Mouse (Mus musculus) liver, embryonic 13.5 days (tissue): ENCODE data around the gene Mdm2. TPM values are rescaled to one million over a fixed set of nuclear protein-coding genes. Genes with fewer than 3 reads are reported as not detected.

ENCODE experiments used
- ATAC-seq: fragments of 200-750 bp; cut with Nextera tagmentation; 2 replicates; pipeline ENCODE4 v1.8.0; 2017; ENCODE audit warnings: low read depth, mild to moderate bottlenecking, moderate number of reproducible peaks, moderate library complexity
- DNase-seq: peaks from one replicate; pipeline ENCODE4 v3.0.0; 2022
- H3K27ac ChIP-seq: fragments of 300-500 bp; sonication (generic); 2 replicates; pipeline ENCODE4 v1.5.1; 2015; ENCODE audit warnings: moderate library complexity, mild to moderate bottlenecking, inconsistent platforms
- H3K27me3 ChIP-seq: fragments of 300-500 bp; sonication (generic); 2 replicates; pipeline ENCODE4 v1.6.1; 2015; ENCODE audit warnings: mild to moderate bottlenecking, inconsistent platforms
- H3K36me3 ChIP-seq: fragments of 300-500 bp; sonication (generic); 2 replicates; pipeline ENCODE4 v1.6.1; 2015; ENCODE audit warnings: mild to moderate bottlenecking, inconsistent platforms
- H3K4me1 ChIP-seq: fragments of 300-500 bp; sonication (generic); replicated peaks from 2 replicates; pipeline ENCODE4 v1.6.1; 2015; ENCODE audit warnings: inconsistent platforms
- H3K4me2 ChIP-seq: fragments of 300-500 bp; sonication (generic); 2 replicates; pipeline ENCODE4 v1.6.1; 2015; ENCODE audit warnings: inconsistent platforms, mild to moderate bottlenecking, moderate library complexity
- H3K4me3 ChIP-seq: fragments of 300-500 bp; sonication (generic); replicated peaks from 2 replicates; pipeline ENCODE4 v1.5.1; 2015; ENCODE audit warnings: mild to moderate bottlenecking, inconsistent platforms
- H3K9ac ChIP-seq: fragments of 300-500 bp; sonication (generic); 2 replicates; pipeline ENCODE4 v1.6.1; 2015; ENCODE audit warnings: mild to moderate bottlenecking, inconsistent platforms
- H3K9me3 ChIP-seq: fragments of 300-500 bp; sonication (generic); replicated peaks from 2 replicates; pipeline ENCODE4 v1.6.1; 2016; ENCODE audit warnings: inconsistent platforms
- WGBS: fragments of 180-500 bp; shearing (Covaris S2); methylation state at CpG from one replicate; pipeline ENCODE4 v1.1.7; 2015; ENCODE audit not compliant: insufficient replicate concordance; 5-methylcytosine and 5-hydroxymethylcytosine counted together
- polyA plus RNA-seq: library from polyadenylated mRNA; unstranded; fragments of >200 nt; fragmentation: Nextera tagmentation; extraction: Ambion mirVana; gene quantifications from 2 replicates; pipeline ENCODE4 v1.2.1, GENCODE M21; 2015

Gene Mdm2
- polyA plus RNA-seq, 1 experiment from 2014 or later, result 16.3 TPM

GRCm38 (mm10) chr10:117730637-117731203 is 20.2 kb upstream of the Mdm2 start:
- DNase-seq, result no peak
- Histone ChIP-seq H3K9me3 (no peaks in the 10 kb centered on the region), H3K4me2 (peak overlapping the region; percentile 37; the same call in 1 of the 2 replicates), H3K9ac (no peak overlapping the region), H3K27ac (peak overlapping the region; percentile 67; the same call in 1 of the 2 replicates), H3K4me3 (no peak overlapping the region), H3K36me3 (no peaks in the 10 kb centered on the region), H3K27me3 (no peaks in the 10 kb centered on the region), H3K4me1 (peaks cover 32% of the 10 kb centered on the region)
- WGBS, result 83% methylated on average over 12 of the region's 12 CpGs
- no peak for ATAC-seq

- H3K4me3 ChIP-seq, result no peak overlapping the region
- H3K36me3 ChIP-seq, result no peaks in the 10 kb centered on the region
- no peaks in the 10 kb centered on the region for H3K27me3 ChIP-seq
- ATAC-seq (no peak), DNase-seq (no peak)
- H3K27ac ChIP-seq, result no peak overlapping the region
- 82% methylated on average over 7 of the region's 7 CpGs for WGBS
- peaks cover 32% of the 10 kb centered on the region for H3K4me1 ChIP-seq
- H3K9me3 ChIP-seq, result no peaks in the 10 kb centered on the region
- no peak overlapping the region for H3K9ac ChIP-seq
- no peak overlapping the region for H3K4me2 ChIP-seq
These were observed 19.6 kb upstream of the Mdm2 start for GRCm38 (mm10) chr10:117730140-117730539.

GRCm38 (mm10) chr10:117729139-117729814 is 18.7 kb upstream of the Mdm2 start:
- WGBS, result 62% methylated on average over 11 of the region's 11 CpGs
- Histone ChIP-seq H3K36me3 (no peaks in the 10 kb centered on the region), H3K4me3 (no peak overlapping the region), H3K27me3 (no peaks in the 10 kb centered on the region), H3K9me3 (no peaks in the 10 kb centered on the region), H3K4me2 (no peak overlapping the region), H3K27ac (no peak overlapping the region; the same call in 1 of the 2 replicates), H3K9ac (no peak overlapping the region), H3K4me1 (peaks cover 32% of the 10 kb centered on the region)
- no peak for DNase-seq
- ATAC-seq, result no peak

- Histone ChIP-seq H3K27me3 (no peaks in the 10 kb centered on the region), H3K9me3 (no peaks in the 10 kb centered on the region), H3K9ac (no peak overlapping the region), H3K4me1 (peaks cover 31% of the 10 kb centered on the region), H3K27ac (no peak overlapping the region), H3K36me3 (no peaks in the 10 kb centered on the region), H3K4me3 (no peak overlapping the region), H3K4me2 (no peak overlapping the region)
- ATAC-seq (no peak), DNase-seq (no peak)
- 67% methylated on average over 5 of the region's 5 CpGs for WGBS
These were observed 18.0 kb upstream of the Mdm2 start for GRCm38 (mm10) chr10:117728574-117728973.

GRCm38 (mm10) chr10:117727518-117728110 is 17.1 kb upstream of the Mdm2 start:
- no peak for DNase-seq

GRCm38 (mm10) chr10:117726888-117727385 is 16.4 kb upstream of the Mdm2 start:
- peaks cover 14% of the 10 kb centered on the region for H3K4me1 ChIP-seq
- no peak for DNase-seq
- H3K9ac ChIP-seq, result no peak overlapping the region
- no peak overlapping the region for H3K4me2 ChIP-seq
- no peaks in the 10 kb centered on the region for H3K27me3 ChIP-seq
- no peaks in the 10 kb centered on the region for H3K36me3 ChIP-seq
- no peak overlapping the region for H3K27ac ChIP-seq
- no peak overlapping the region for H3K4me3 ChIP-seq
- ATAC-seq, result no peak
- no peaks in the 10 kb centered on the region for H3K9me3 ChIP-seq
- whole genome bisulfite sequencing, result 80% methylated on average over 4 of the region's 4 CpGs

More at GRCm38 (mm10) chr10:117727518-117728110, 17.1 kb upstream of the Mdm2 start:
- Histone ChIP-seq H3K27ac (no peak overlapping the region), H3K4me1 (peaks cover 21% of the 10 kb centered on the region), H3K9ac (no peak overlapping the region), H3K9me3 (no peaks in the 10 kb centered on the region), H3K36me3 (no peaks in the 10 kb centered on the region), H3K4me3 (no peak overlapping the region), H3K4me2 (no peak overlapping the region), H3K27me3 (no peaks in the 10 kb centered on the region)
- 75% methylated on average over 9 of the region's 9 CpGs for WGBS
- ATAC-seq, result no peak

GRCm38 (mm10) chr10:117726350-117726749 is 15.8 kb upstream of the Mdm2 start:
- ATAC-seq (no peak), DNase-seq (no peak)
- Histone ChIP-seq H3K9me3 (no peaks in the 10 kb centered on the region), H3K4me1 (peaks cover 8% of the 10 kb centered on the region), H3K4me3 (no peak overlapping the region), H3K4me2 (no peak overlapping the region), H3K36me3 (no peaks in the 10 kb centered on the region), H3K27ac (no peak overlapping the region), H3K9ac (no peak overlapping the region), H3K27me3 (no peaks in the 10 kb centered on the region)
- 79% methylated on average over 4 of the region's 4 CpGs for WGBS

GRCm38 (mm10) chr10:117725671-117726070 is 15.1 kb upstream of the Mdm2 start:
- H3K27me3 ChIP-seq, result no peaks in the 10 kb centered on the region
- ATAC-seq (no peak), DNase-seq (no peak)
- H3K4me1 ChIP-seq, result peaks cover 2% of the 10 kb centered on the region
- H3K9me3 ChIP-seq, result no peaks in the 10 kb centered on the region
- 59% methylated on average over 7 of the region's 7 CpGs for WGBS
- no peak overlapping the region for H3K27ac ChIP-seq
- H3K4me2 ChIP-seq, result no peak overlapping the region
- H3K4me3 ChIP-seq, result no peak overlapping the region
- no peak overlapping the region for H3K9ac ChIP-seq
- H3K36me3 ChIP-seq, result no peaks in the 10 kb centered on the region

- Histone ChIP-seq H3K9me3 (no peaks in the 10 kb centered on the region), H3K27me3 (no peaks in the 10 kb centered on the region), H3K4me1 (no peaks in the 10 kb centered on the region), H3K4me3 (no peak overlapping the region), H3K4me2 (no peak overlapping the region), H3K27ac (no peak overlapping the region), H3K9ac (no peak overlapping the region), H3K36me3 (no peaks in the 10 kb centered on the region)
- DNase-seq (no peak), ATAC-seq (no peak)
- WGBS, result 86% methylated on average over 3 of the region's 3 CpGs
These were observed 14.3 kb upstream of the Mdm2 start for GRCm38 (mm10) chr10:117724804-117725361.

- H3K4me2 ChIP-seq, result no peak overlapping the region
- 49% methylated on average over 5 of the region's 5 CpGs for WGBS
- H3K27ac ChIP-seq, result no peak overlapping the region
- ATAC-seq (no peak), DNase-seq (no peak)
- H3K36me3 ChIP-seq, result no peaks in the 10 kb centered on the region
- H3K4me1 ChIP-seq, result no peaks in the 10 kb centered on the region
- no peak overlapping the region for H3K4me3 ChIP-seq
- H3K9me3 ChIP-seq, result no peaks in the 10 kb centered on the region
- H3K9ac ChIP-seq, result no peak overlapping the region
- H3K27me3 ChIP-seq, result no peaks in the 10 kb centered on the region
These were observed 13.7 kb upstream of the Mdm2 start for GRCm38 (mm10) chr10:117724136-117724718.
